In the genomic region with DNA sequence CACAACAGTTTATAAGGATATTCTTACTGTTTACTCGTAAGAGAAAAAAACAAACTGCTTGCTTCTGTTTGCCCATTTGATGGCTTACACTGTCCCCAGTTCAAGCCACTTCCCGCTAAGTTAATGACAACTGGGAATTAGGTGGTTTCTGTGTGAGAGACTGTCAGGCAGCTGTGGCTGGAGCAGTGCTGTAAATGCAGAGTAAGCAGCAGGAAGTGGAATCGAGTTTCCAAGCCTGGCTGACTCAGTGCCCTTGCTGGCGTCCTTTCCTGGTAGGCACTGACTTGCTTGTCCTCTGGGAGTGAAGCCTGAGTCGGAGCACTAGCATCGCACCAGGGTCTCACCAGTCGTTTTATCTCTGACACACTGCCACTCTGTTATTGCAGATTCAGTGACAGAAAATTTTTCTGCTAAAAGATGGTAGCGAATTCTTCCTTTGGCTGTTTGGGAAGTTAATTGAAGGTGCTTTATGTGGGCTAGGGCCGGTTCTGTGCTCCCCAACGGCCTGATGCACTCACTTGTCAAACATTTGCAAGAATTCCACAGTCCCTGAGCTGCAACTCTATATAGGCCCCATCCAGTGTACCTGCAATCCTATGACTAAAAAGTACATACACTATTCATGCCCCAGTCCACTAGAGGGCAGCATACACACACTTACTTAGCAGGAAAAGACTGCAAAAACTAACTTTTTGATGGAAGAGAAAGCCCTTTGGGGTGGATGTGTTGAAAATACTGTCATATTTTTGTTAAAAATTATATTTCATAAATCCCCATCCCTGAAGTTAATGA, we compare ENCODE assay signal across 9 mouse cellular contexts. TPM values are rescaled to one million over a fixed set of nuclear protein-coding genes. Genes with fewer than 3 reads are reported as not detected.
A peak's percentile ranks its signal among the peaks of the same experiment; 100 is the strongest.
DNase-seq lines count a peak whose midpoint lies in the region; ATAC-seq and TF ChIP-seq lines count a peak whose summit lies in the region.
"Had no signal": no experiment of that assay in that cellular context is flagged by ENCODE, and none has a peak within 500 bp of the region (broad histone marks: within the 10 kb centered on the region; RNA-seq: fewer than 3 reads in every experiment).

No protein-coding gene starts in this region.

- H3K36me3 ChIP-seq in heart, embryonic 16.5 days (ENCODE audit: control insufficient read depth, insufficient read depth): no peaks in the 10 kb centered on the region
- H3K36me3 ChIP-seq in macrophage (ENCODE audit: inconsistent target): peaks cover 21% of the 10 kb centered on the region
- H3K36me3 ChIP-seq: embryonic facial prominence, embryonic 13.5 days had no signal

- ATAC-seq in heart, embryonic 16.5 days (replicated peaks; ENCODE audit: extremely low read depth, insufficient read depth, low FRiP score): peak; percentile 65

- H3K4me3 ChIP-seq in left cerebral cortex, adult 2 months: no peak overlapping the region
- H3K4me3 ChIP-seq in heart, embryonic 16.5 days (ENCODE audit: low read length): no peak overlapping the region
- H3K4me3 ChIP-seq in macrophage (ENCODE audit: inconsistent target): no peak overlapping the region
- H3K4me3 ChIP-seq: embryonic facial prominence, embryonic 13.5 days had no signal

- H3K9ac ChIP-seq in heart, embryonic 16.5 days (ENCODE audit: low read length): no peak overlapping the region
- H3K9ac ChIP-seq: embryonic facial prominence, embryonic 13.5 days had no signal

- DNase-seq in left cerebral cortex, adult 2 months (ENCODE audit: extremely low spot score in 1 of 2, low spot score in 2 of 2): peak in 1 of 2 experiments; percentile 37
- no peak for DNase-seq in left cerebral cortex, adult 8-10 months (ENCODE audit: low spot score in 2 of 2)
- DNase-seq in WW6 (ENCODE audit: low read depth, low spot score): peak; percentile 26
- DNase-seq in embryo, embryonic 10.5 days (ENCODE audit: low spot score): peak; percentile 88
- peak; percentile 72 for DNase-seq in kidney, postnatal 10 days
- peak; percentile 25 for DNase-seq in right cerebral cortex, postnatal 4 days

- peaks cover 18% of the 10 kb centered on the region for H3K4me1 ChIP-seq in heart, embryonic 16.5 days (ENCODE audit: control insufficient read depth, insufficient read depth, low read length)

- H3K79me2 ChIP-seq in macrophage (ENCODE audit: inconsistent target): peaks cover 100% of the 10 kb centered on the region

- H3K9me3 ChIP-seq in heart, embryonic 16.5 days (replicated peaks; ENCODE audit: control insufficient read depth, low read length): no peaks in the 10 kb centered on the region
- H3K9me3 ChIP-seq: embryonic facial prominence, embryonic 13.5 days had no signal

- H3K27me3 ChIP-seq in heart, embryonic 16.5 days (ENCODE audit: control insufficient read depth, insufficient read depth, low read length): no peaks in the 10 kb centered on the region
- H3K27me3 ChIP-seq: embryonic facial prominence, embryonic 13.5 days had no signal

- peak; percentile 87 for TF ChIP-seq CTCF in left cerebral cortex, adult 2 months (IDR thresholded peaks at IDR 0.05)

- no peak overlapping the region for H3K4me2 ChIP-seq in heart, embryonic 16.5 days (ENCODE audit: low read depth, low read length)
- H3K4me2 ChIP-seq: embryonic facial prominence, embryonic 13.5 days had no signal

- no peak overlapping the region for H3K27ac ChIP-seq in left cerebral cortex, adult 2 months
- no peak overlapping the region for H3K27ac ChIP-seq in heart, embryonic 16.5 days (ENCODE audit: low read length)
- peak overlapping the region; percentile 32 for H3K27ac ChIP-seq in macrophage
- H3K27ac ChIP-seq: embryonic facial prominence, embryonic 13.5 days had no signal

- intact Hi-C loops in left cerebral cortex, adult 2 months (cut with DNase I): loop anchor here (5.0 kb wide), 1 partner anchor 124 kb away; no protein-coding TSS in a partner anchor

- 40% methylated on average over 10 of the region's 10 CpGs for WGBS in heart, embryonic 16.5 days
- WGBS in macrophage (ENCODE audit: missing documents): 42% methylated on average over 10 of the region's 10 CpGs

RNA-seq across cellular contexts. Expression of a gene that starts 24.3 kb away (rescaled TPM):
- total RNA-seq in left cerebral cortex, adult 2 months (2021): 100 to 1,000 TPM; 136 to 144 TPM
- total RNA-seq in left cerebral cortex, adult 8-10 months (2022): 100 to 1,000 TPM; 127 to 149 (median 139) TPM
- 75.5 and 79.4 TPM in 2 replicates for polyA plus RNA-seq in heart, embryonic 16.5 days (2015; fragmentation: Nextera tagmentation; extraction: Ambion mirVana)
- total RNA-seq in macrophage (2018; cell fraction: chromatin; rRNA removed): 100 to 1,000 TPM in 24 of 26 experiments, 10 to 100 TPM in 2; 84.0 to 241 (median 161) TPM
- 100 to 1,000 TPM; 128 to 247 (median 188) TPM for total RNA-seq in macrophage (2018; cell fraction: cytosol; rRNA removed)
- 100 to 1,000 TPM in 23 of 26 experiments, 10 to 100 TPM in 3; 88.0 to 195 (median 136) TPM for total RNA-seq in macrophage (2018; cell fraction: nucleus; rRNA removed)
- 163 to 202 TPM (median 186 TPM) in 3 replicates for polyA plus RNA-seq in macrophage (2018)

RNA-seq across cellular contexts. Expression of a gene that starts 49.9 kb away (rescaled TPM):
- 1 to 10 TPM; 7.7 to 9.8 TPM for total RNA-seq in left cerebral cortex, adult 2 months (2021)
- total RNA-seq in left cerebral cortex, adult 8-10 months (2022): 10 to 100 TPM in 1 of 4 experiments, 1 to 10 TPM in 3; 5.8 to 10.4 (median 8.0) TPM
- polyA plus RNA-seq in heart, embryonic 16.5 days (2015; fragmentation: Nextera tagmentation; extraction: Ambion mirVana): 9.2 and 11.1 TPM in 2 replicates
- not detected for total RNA-seq in macrophage (2018; cell fraction: chromatin; rRNA removed)
- total RNA-seq in macrophage (2018; cell fraction: cytosol; rRNA removed): not detected
- total RNA-seq in macrophage (2018; cell fraction: nucleus; rRNA removed): not detected
- not detected in 3 replicates for polyA plus RNA-seq in macrophage (2018)

Comparison
In these comparisons a context has a peak if more than half of its experiments do, and no peak if none do; other contexts are left out.
1. DNase-seq: peak in WW6 (single experiment), embryo, embryonic 10.5 days (single experiment), kidney, postnatal 10 days (single experiment) and right cerebral cortex, postnatal 4 days (single experiment); none in left cerebral cortex, adult 8-10 months (0 of 2).